Mouse (Mus musculus) heart, postnatal 10 days (tissue): ENCODE measurements around the gene Derl3. TPM values are rescaled to one million over a fixed set of nuclear protein-coding genes. Genes with fewer than 3 reads are reported as not detected.
A peak's percentile ranks its signal among the peaks of the same experiment; 100 is the strongest.

Experiments
- DNase-seq, 2 experiments: peaks; one replicate each; pipeline ENCODE4 v3.0.0; 2021
- intact Hi-C: fragments of 180-260 bp; cut with DNase I; formaldehyde crosslinking; loops from one replicate; pipeline ENCODE4 v1.15.1; 2025
- total RNA-seq, 2 experiments: library from RNA; stranded (reverse); gene quantifications; 2 replicates each; pipeline ENCODE4 v1.2.3; 2021

Gene Derl3
- total RNA-seq, 2 experiments from 2014 or later, result 0.48 TPM; not detected in 1

GRCm38 (mm10) chr10:75898846-75899245 lies 5.6 kb downstream of the Derl3 start:
- intact Hi-C loops, result no loop called here
- peak; percentile 72 to 74 for DNase-seq

DNA sequence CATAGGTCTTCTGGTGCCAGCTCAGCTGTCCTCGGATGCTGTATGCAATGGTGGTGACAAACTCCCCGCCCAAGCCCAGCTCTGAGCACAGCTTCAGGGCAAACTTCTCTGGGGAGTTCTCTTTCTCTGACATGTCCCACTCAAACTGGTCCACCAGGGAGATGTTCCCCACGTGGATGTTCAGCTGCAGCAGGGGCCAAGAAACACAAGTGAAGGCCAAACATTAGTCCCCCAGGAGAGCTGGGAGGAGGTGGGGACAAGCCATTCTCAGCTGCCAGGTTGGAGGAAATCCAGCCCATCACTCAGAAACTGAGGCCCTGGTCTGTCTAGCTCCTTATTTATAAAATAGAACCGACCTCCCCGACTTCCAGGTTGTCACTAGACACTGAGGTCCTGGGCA lies 11.2 kb downstream of the Derl3 start:
- intact Hi-C loops, result no loop called here
- no peak for DNase-seq

DNA sequence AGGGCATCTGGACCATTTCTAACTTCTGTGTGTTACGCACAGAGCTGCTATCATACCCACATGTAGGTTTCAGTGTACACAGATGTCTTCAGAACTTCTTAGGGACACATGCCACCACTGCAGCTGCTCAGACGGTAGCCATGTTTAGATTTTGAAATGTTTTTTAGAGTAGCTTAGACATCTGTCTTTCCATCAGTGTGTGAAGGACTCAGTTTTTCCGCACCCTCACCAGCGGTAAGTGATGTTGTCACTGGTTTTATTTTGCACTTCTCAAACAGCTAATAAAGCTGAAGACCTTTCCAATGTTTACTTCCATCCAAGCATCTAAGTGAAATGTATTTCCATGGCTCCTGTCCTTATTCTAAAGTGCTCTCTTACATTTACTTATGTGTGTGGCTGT lies 13.7 kb downstream of the Derl3 start:
- intact Hi-C loops, result no loop called here
- DNase-seq, result no peak

- no peak for DNase-seq
- intact Hi-C loops, result no loop called here
These were observed 17.5 kb downstream of the Derl3 start for GRCm38 (mm10) chr10:75910698-75911097.

DNA sequence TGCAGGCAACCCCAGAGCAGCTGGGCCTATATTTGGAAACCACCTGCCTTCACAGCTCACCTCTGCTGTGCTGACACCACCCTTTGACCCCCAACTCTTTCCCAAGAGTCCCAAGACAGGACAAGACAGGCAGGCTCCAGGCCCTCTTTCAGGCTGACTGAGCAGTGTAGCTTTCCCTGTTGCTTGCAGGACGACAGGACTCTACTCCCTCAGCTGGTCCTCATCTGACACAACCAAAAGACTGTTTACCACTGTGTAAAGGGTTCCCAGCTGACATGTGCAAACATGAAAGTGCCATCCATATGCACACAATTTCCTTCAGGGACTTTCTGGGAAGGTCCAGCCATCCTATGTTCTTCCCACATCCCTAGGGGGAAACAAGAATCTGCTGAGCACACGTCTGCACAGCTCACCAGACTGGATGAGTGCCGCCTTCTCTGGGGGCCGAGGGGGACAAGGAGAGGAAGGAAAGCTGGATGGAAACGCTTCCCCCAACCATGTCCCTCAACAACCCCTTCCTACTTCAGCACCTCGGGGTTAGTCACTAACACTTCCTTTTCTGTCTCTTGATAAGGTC lies 19.9 kb downstream of the Derl3 start:
- no peak for DNase-seq
- intact Hi-C loops, result no loop called here

GRCm38 (mm10) chr10:75915557-75915956 lies 22.3 kb downstream of the Derl3 start:
- DNase-seq, result no peak
- intact Hi-C loops, result no loop called here

DNA sequence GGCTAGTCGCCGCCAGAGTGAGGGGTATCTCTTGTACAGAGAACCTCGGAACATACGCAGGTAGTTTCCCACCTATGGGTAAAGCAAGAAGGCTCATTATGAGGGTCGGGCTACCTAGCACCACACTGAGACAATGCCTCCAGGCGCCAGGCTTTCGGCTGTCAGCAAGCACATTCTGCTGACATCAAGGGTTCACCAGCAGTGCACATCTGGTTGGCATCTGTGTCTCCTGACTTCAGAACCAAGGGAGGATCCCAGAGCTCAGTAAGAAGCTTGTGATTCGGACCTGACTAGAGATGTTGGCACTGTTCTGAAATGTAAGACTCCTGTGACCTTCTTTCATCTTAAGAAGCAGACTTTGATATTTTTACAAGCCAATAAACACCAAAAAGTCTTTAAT lies 23.6 kb downstream of the Derl3 start:
- DNase-seq, result no peak
- intact Hi-C loops, result no loop called here

DNA sequence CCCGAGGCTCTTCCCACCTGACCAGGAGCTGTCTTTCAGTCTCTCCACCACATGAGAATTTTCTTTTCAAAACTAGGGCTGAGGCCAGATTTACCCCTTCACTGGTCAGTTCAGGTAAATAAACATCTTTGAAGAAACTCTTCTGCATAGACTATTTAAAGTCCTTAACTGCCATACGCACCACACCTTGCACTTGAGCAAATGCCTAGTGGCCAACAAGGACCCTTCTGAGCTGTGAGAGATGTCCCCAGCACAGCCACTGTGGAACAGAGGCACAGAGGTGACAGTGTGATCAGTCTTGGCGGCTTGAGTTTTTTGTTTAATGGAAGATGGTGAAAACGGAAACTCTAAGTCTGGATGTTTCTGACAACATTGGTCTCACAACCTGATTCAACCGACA lies 25.8 kb downstream of the Derl3 start:
- DNase-seq, result no peak
- intact Hi-C loops, result no loop called here

- DNase-seq, result peak; percentile 97
- intact Hi-C loops, result no loop called here
These were observed 28.0 kb downstream of the Derl3 start, which contains the start of gene Smarcb1 for GRCm38 (mm10) chr10:75921026-75921725. Smarcb1 (minus strand) TSS chr10:75921617.

DNA sequence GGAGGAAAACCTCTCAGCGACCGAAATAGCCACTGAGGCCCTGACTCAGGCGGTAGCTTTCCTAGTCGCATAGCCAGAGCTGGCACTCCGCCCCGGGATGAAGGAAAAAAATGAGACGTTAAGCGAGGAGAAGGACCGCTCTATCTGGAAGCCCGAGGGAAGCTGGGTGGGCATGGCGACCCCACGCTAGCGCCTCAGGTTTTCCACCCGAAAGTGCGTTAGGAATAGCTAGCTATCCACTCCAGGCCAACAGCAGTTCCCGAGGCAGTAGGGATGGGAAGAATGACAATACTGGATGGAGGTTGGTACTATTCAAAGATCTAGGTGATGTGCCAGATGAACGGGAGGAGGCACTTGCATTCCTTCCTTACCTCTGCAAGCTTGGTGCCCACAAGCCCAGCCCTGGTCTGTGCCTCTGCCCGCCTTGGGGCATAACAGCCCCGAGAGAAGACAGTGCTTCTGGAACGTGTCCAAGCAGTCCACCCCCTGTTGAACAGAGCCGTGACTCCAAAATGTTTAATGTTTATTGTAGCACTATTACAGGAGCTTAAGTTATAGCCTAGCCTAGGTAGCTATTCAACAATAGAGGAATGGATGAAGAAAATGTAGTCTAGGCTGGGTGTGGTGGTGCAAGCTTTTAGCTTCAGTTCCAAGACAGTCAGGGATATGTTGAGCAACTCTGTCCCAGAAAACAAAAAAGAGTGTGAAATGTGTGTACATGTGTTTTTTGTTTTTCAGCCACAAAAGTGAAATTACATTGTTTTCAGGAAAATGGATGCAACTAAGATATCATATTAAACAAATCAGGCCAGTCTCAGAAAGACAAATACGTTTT lies 28.7 kb downstream of the Derl3 start:
- DNase-seq, result no peak
- intact Hi-C loops, result no loop called here

- intact Hi-C loops, result no loop called here
- no peak for DNase-seq
These were observed 31.1 kb downstream of the Derl3 start for GRCm38 (mm10) chr10:75924324-75924723.

DNA sequence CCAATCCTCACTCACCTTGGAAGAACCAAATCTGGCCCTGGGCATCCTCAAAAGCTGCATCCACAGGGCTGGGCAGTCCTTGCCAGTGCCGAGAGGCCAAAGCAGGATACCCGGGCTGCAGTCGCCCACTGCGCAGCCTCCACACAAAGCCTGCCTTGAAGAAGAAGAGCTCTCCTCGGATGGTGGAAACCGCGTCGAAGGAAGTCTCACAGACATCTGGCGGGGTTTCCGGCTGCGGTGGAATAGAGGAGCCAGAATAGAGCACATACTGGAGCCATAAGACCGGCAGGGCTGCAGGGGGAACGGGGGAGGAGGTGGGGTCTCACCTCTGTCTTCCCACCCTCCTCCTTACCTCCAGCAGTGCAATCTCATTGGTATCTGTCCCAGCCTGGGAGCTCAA lies 33.2 kb downstream of the Derl3 start:
- DNase-seq, result no peak
- intact Hi-C loops, result no loop called here

GRCm38 (mm10) chr10:75930304-75930703 lies 37.1 kb downstream of the Derl3 start:
- DNase-seq, result no peak
- intact Hi-C loops, result no loop called here

DNA sequence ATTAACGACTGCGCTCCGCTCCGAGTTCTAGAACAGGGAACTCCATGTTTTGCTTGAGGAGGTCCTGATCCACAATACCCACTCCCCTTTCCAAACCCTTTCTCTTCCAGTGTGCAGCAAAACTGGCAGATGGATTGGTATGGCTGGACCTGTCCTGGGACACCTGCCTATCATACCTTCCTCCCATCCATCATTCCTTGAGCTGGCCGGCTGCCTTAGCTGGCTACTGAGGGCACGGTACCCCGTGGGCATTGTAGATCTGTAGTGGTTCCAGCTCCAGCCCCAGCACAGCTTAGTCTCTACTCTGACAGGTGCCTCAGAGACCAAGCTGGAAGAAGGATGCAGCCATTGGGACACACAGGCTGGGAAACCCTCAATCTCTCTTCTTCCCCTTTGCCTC lies 38.1 kb downstream of the Derl3 start:
- DNase-seq, result no peak
- intact Hi-C loops, result no loop called here

- intact Hi-C loops, result no loop called here
- DNase-seq, result peak; percentile 72 to 73
These were observed 39.0 kb downstream of the Derl3 start for GRCm38 (mm10) chr10:75932081-75932678.

GRCm38 (mm10) chr10:75932891-75933290 lies 39.7 kb downstream of the Derl3 start, which contains the start of gene Chchd10:
Chchd10 (plus strand) TSS chr10:75933130.
- intact Hi-C loops, result no loop called here
- no peak for DNase-seq

DNA sequence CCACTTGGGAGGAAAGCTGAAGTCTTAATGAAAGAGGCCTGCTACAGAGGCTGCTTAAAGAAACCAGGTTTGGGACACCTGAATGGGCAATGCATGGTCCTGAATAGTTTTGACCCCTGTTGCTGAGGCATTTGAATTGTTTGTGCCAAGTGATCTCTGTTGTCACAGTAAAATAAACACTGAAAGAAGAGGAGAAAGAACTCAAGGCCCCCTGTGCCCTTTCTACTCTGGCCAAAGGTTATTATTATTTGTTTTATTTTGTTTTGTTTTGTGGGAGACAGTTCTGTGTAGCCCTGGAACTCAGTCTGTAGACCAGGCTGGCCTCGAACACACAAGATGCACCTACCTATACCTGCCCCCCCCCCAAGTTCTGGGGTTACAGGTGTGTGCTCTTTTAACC lies 41.8 kb downstream of the Derl3 start:
- DNase-seq, result no peak
- intact Hi-C loops, result no loop called here

- intact Hi-C loops, result no loop called here
- peak; percentile 79 to 85 for DNase-seq
These were observed 42.7 kb downstream of the Derl3 start, which contains the start of gene Mmp11 for GRCm38 (mm10) chr10:75935680-75936541. Mmp11 (minus strand) TSS chr10:75936496.

- no peak for DNase-seq
- intact Hi-C loops, result no loop called here
These were observed 43.9 kb downstream of the Derl3 start for GRCm38 (mm10) chr10:75936909-75937667.
